Mouse (Mus musculus): ENCODE data around the gene Oxtr. TPM values are rescaled to one million over a fixed set of nuclear protein-coding genes. Genes with fewer than 3 reads are reported as not detected.

Gene Oxtr
- polyA plus RNA-seq, 1 experiment from 2014 or later: 0.47 TPM

- Histone ChIP-seq H3K36me3 (ENCODE audit: control insufficient read depth, insufficient read depth, low read length) (no peaks in the 10 kb centered on the region), H3K4me3 (ENCODE audit: control insufficient read depth in 1 of 2, insufficient read depth in 1 of 2, low read depth in 1 of 2, low read length in 2 of 2) (no peak overlapping the region), H3K27me3 (ENCODE audit: control insufficient read depth, insufficient read depth, low read length) (peaks cover 17% of the 10 kb centered on the region), H3K4me1 (ENCODE audit: control insufficient read depth in 2 of 2, insufficient read depth in 2 of 2, low read length in 2 of 2) (peaks cover 3 to 5% of the 10 kb centered on the region in 2 experiments), H3K9ac (ENCODE audit: low read length) (no peak overlapping the region), H3K4me2 (ENCODE audit: low read length) (no peak overlapping the region), H3K9me3 (ENCODE audit: control insufficient read depth, low read length) (no peaks in the 10 kb centered on the region), H3K27ac (replicated peaks in 1 of 2; ENCODE audit: control insufficient read depth in 1 of 2, insufficient read depth in 1 of 2, low read depth in 2 of 2, low read length in 2 of 2) (no peak overlapping the region)
- 65% methylated on average over 4 of the region's 4 CpGs for WGBS
- ATAC-seq (ENCODE audit: insufficient number of reproducible peaks, insufficient read depth, low FRiP score, low read depth): no peak
Measured at GRCm38 (mm10) chr6:112495219-112495618, 5.5 kb upstream of the Oxtr start.

GRCm38 (mm10) chr6:112494620-112495081 lies 4.9 kb upstream of the Oxtr start:
- peaks cover 23% of the 10 kb centered on the region for H3K27me3 ChIP-seq (ENCODE audit: control insufficient read depth, insufficient read depth, low read length)

GRCm38 (mm10) chr6:112493371-112493770 lies 3.6 kb upstream of the Oxtr start:
- no peak overlapping the region for H3K9ac ChIP-seq (ENCODE audit: low read length)
- no peak overlapping the region for H3K27ac ChIP-seq (replicated peaks in 1 of 2; ENCODE audit: control insufficient read depth in 1 of 2, insufficient read depth in 1 of 2, low read depth in 2 of 2, low read length in 2 of 2)
- no peak for ATAC-seq (ENCODE audit: insufficient number of reproducible peaks, insufficient read depth, low FRiP score, low read depth)
- H3K4me1 ChIP-seq (ENCODE audit: control insufficient read depth in 2 of 2, insufficient read depth in 2 of 2, low read length in 2 of 2): peaks cover 6 to 19% of the 10 kb centered on the region in 2 experiments
- H3K36me3 ChIP-seq (ENCODE audit: control insufficient read depth, insufficient read depth, low read length): no peaks in the 10 kb centered on the region
- WGBS: 81% methylated on average over 9 of the region's 9 CpGs
- no peak overlapping the region for H3K4me2 ChIP-seq (ENCODE audit: low read length)
- H3K4me3 ChIP-seq (ENCODE audit: control insufficient read depth in 1 of 2, insufficient read depth in 1 of 2, low read depth in 1 of 2, low read length in 2 of 2): no peak overlapping the region
- H3K27me3 ChIP-seq (ENCODE audit: control insufficient read depth, insufficient read depth, low read length): peaks cover 36% of the 10 kb centered on the region
- H3K9me3 ChIP-seq (ENCODE audit: control insufficient read depth, low read length): no peaks in the 10 kb centered on the region

More at GRCm38 (mm10) chr6:112494620-112495081, 4.9 kb upstream of the Oxtr start:
- Histone ChIP-seq H3K27ac (replicated peaks in 1 of 2; ENCODE audit: control insufficient read depth in 1 of 2, insufficient read depth in 1 of 2, low read depth in 2 of 2, low read length in 2 of 2) (no peak overlapping the region), H3K36me3 (ENCODE audit: control insufficient read depth, insufficient read depth, low read length) (no peaks in the 10 kb centered on the region), H3K9ac (ENCODE audit: low read length) (no peak overlapping the region), H3K9me3 (ENCODE audit: control insufficient read depth, low read length) (no peaks in the 10 kb centered on the region), H3K4me2 (ENCODE audit: low read length) (no peak overlapping the region), H3K4me1 (ENCODE audit: control insufficient read depth in 2 of 2, insufficient read depth in 2 of 2, low read length in 2 of 2) (peaks cover 3 to 10% of the 10 kb centered on the region in 2 experiments), H3K4me3 (ENCODE audit: control insufficient read depth in 1 of 2, insufficient read depth in 1 of 2, low read depth in 1 of 2, low read length in 2 of 2) (no peak overlapping the region)
- 66% methylated on average over 10 of the region's 10 CpGs for WGBS
- no peak for ATAC-seq (ENCODE audit: insufficient number of reproducible peaks, insufficient read depth, low FRiP score, low read depth)

- Histone ChIP-seq H3K27ac (replicated peaks in 1 of 2; ENCODE audit: control insufficient read depth in 1 of 2, insufficient read depth in 1 of 2, low read depth in 2 of 2, low read length in 2 of 2) (no peak overlapping the region), H3K36me3 (ENCODE audit: control insufficient read depth, insufficient read depth, low read length) (no peaks in the 10 kb centered on the region), H3K4me2 (ENCODE audit: low read length) (no peak overlapping the region), H3K9me3 (ENCODE audit: control insufficient read depth, low read length) (no peaks in the 10 kb centered on the region), H3K4me3 (ENCODE audit: control insufficient read depth in 1 of 2, insufficient read depth in 1 of 2, low read depth in 1 of 2, low read length in 2 of 2) (no peak overlapping the region), H3K9ac (ENCODE audit: low read length) (no peak overlapping the region), H3K4me1 (ENCODE audit: control insufficient read depth in 2 of 2, insufficient read depth in 2 of 2, low read length in 2 of 2) (peaks cover 6 to 19% of the 10 kb centered on the region in 2 experiments), H3K27me3 (ENCODE audit: control insufficient read depth, insufficient read depth, low read length) (peaks cover 43% of the 10 kb centered on the region)
- ATAC-seq (ENCODE audit: insufficient number of reproducible peaks, insufficient read depth, low FRiP score, low read depth): no peak
- 87% methylated on average over 6 of the region's 6 CpGs for WGBS
Measured at GRCm38 (mm10) chr6:112492656-112493055, 2.9 kb upstream of the Oxtr start.

- Histone ChIP-seq H3K9me3 (ENCODE audit: control insufficient read depth, low read length) (no peaks in the 10 kb centered on the region), H3K27me3 (ENCODE audit: control insufficient read depth, insufficient read depth, low read length) (peaks cover 54% of the 10 kb centered on the region), H3K27ac (replicated peaks in 1 of 2; ENCODE audit: control insufficient read depth in 1 of 2, insufficient read depth in 1 of 2, low read depth in 2 of 2, low read length in 2 of 2) (no peak overlapping the region), H3K4me3 (ENCODE audit: control insufficient read depth in 1 of 2, insufficient read depth in 1 of 2, low read depth in 1 of 2, low read length in 2 of 2) (no peak overlapping the region), H3K4me1 (ENCODE audit: control insufficient read depth in 2 of 2, insufficient read depth in 2 of 2, low read length in 2 of 2) (peaks cover 6 to 19% of the 10 kb centered on the region in 2 experiments), H3K36me3 (ENCODE audit: control insufficient read depth, insufficient read depth, low read length) (no peaks in the 10 kb centered on the region), H3K9ac (ENCODE audit: low read length) (no peak overlapping the region), H3K4me2 (ENCODE audit: low read length) (no peak overlapping the region)
- ATAC-seq (ENCODE audit: insufficient number of reproducible peaks, insufficient read depth, low FRiP score, low read depth): no peak
- WGBS: 85% methylated on average over 8 of the region's 8 CpGs
Measured at GRCm38 (mm10) chr6:112491521-112491920, 1.8 kb upstream of the Oxtr start.

- Histone ChIP-seq H3K4me1 (ENCODE audit: control insufficient read depth in 2 of 2, insufficient read depth in 2 of 2, low read length in 2 of 2) (peaks cover 6 to 19% of the 10 kb centered on the region in 2 experiments), H3K4me3 (ENCODE audit: control insufficient read depth in 1 of 2, insufficient read depth in 1 of 2, low read depth in 1 of 2, low read length in 2 of 2) (peak overlapping the region; percentile 37 to 45), H3K9ac (ENCODE audit: low read length) (peak overlapping the region; percentile 45; the same call in 1 of the 2 replicates), H3K27me3 (ENCODE audit: control insufficient read depth, insufficient read depth, low read length) (peaks cover 60% of the 10 kb centered on the region), H3K36me3 (ENCODE audit: control insufficient read depth, insufficient read depth, low read length) (no peaks in the 10 kb centered on the region), H3K27ac (replicated peaks in 1 of 2; ENCODE audit: control insufficient read depth in 1 of 2, insufficient read depth in 1 of 2, low read depth in 2 of 2, low read length in 2 of 2) (no peak overlapping the region), H3K4me2 (ENCODE audit: low read length) (peak overlapping the region; percentile 81), H3K9me3 (ENCODE audit: control insufficient read depth, low read length) (no peaks in the 10 kb centered on the region)
- WGBS: 2% methylated on average over 35 of the region's 35 CpGs
- ATAC-seq (ENCODE audit: insufficient number of reproducible peaks, insufficient read depth, low FRiP score, low read depth): 0 out of 2 replicates have a peak, but pooled peaks have one; percentile 14
Measured at GRCm38 (mm10) chr6:112490625-112491242, 991 bp upstream of the Oxtr start.

GRCm38 (mm10) chr6:112489181-112489909 lies 398 bp downstream of the Oxtr start:
- peak overlapping the region; percentile 17 to 39 for H3K4me3 ChIP-seq (ENCODE audit: control insufficient read depth in 1 of 2, insufficient read depth in 1 of 2, low read depth in 1 of 2, low read length in 2 of 2)
- H3K4me2 ChIP-seq (ENCODE audit: low read length): peak overlapping the region; percentile 81
- 0 out of 2 replicates have a peak overlapping the region, but pooled peaks have one; percentile 12 for H3K9ac ChIP-seq (ENCODE audit: low read length)
- H3K4me1 ChIP-seq (ENCODE audit: control insufficient read depth in 2 of 2, insufficient read depth in 2 of 2, low read length in 2 of 2): peaks cover 5 to 19% of the 10 kb centered on the region in 2 experiments; a peak in 3 of 4 replicates
- H3K9me3 ChIP-seq (ENCODE audit: control insufficient read depth, low read length): no peaks in the 10 kb centered on the region
- H3K27me3 ChIP-seq (ENCODE audit: control insufficient read depth, insufficient read depth, low read length): peaks cover 64% of the 10 kb centered on the region
- no peak for ATAC-seq (ENCODE audit: insufficient number of reproducible peaks, insufficient read depth, low FRiP score, low read depth)
- no peak overlapping the region for H3K27ac ChIP-seq (replicated peaks in 1 of 2; ENCODE audit: control insufficient read depth in 1 of 2, insufficient read depth in 1 of 2, low read depth in 2 of 2, low read length in 2 of 2)
- 6% methylated on average over 72 of the region's 72 CpGs for WGBS
- H3K36me3 ChIP-seq (ENCODE audit: control insufficient read depth, insufficient read depth, low read length): no peaks in the 10 kb centered on the region

Measured in heart, embryonic 14.5 days (tissue).